In genomic region chr13:102678482-102678881, GRCm38 (mm10) we compare ENCODE assay signal across 8 mouse cellular contexts. TPM values are rescaled to one million over a fixed set of nuclear protein-coding genes. Genes with fewer than 3 reads are reported as not detected.
DNase-seq lines count a peak whose midpoint lies in the region; ATAC-seq and TF ChIP-seq lines count a peak whose summit lies in the region.

No protein-coding gene starts in this region.

- H3K27me3 ChIP-seq in limb, embryonic 11.5 days (ENCODE audit: control insufficient read depth, insufficient read depth, low read length), result no peaks in the 10 kb centered on the region
- H3K27me3 ChIP-seq in midbrain, postnatal 0 days (ENCODE audit: insufficient read depth, low read length), result no peaks in the 10 kb centered on the region

- H3K36me3 ChIP-seq in limb, embryonic 11.5 days (ENCODE audit: control insufficient read depth, insufficient read depth, low read length), result no peaks in the 10 kb centered on the region
- H3K36me3 ChIP-seq in midbrain, postnatal 0 days (ENCODE audit: insufficient read depth, low read length), result no peaks in the 10 kb centered on the region

- H3K9ac ChIP-seq in limb, embryonic 11.5 days (ENCODE audit: low read length), result no peak overlapping the region
- H3K9ac ChIP-seq in midbrain, postnatal 0 days (replicated peaks; ENCODE audit: low read length, poor library complexity, severe bottlenecking), result no peak overlapping the region

- ATAC-seq in limb, embryonic 11.5 days (ENCODE audit: insufficient number of reproducible peaks, low FRiP score, low TSS enrichment, low read depth), result no peak
- ATAC-seq in midbrain, postnatal 0 days (ENCODE audit: low FRiP score), result peak; percentile 65; the same call in 1 of the 2 replicates

- H3K4me1 ChIP-seq in limb, embryonic 11.5 days (ENCODE audit: control insufficient read depth, insufficient read depth, low read length), result no peaks in the 10 kb centered on the region
- H3K4me1 ChIP-seq in midbrain, postnatal 0 days (ENCODE audit: insufficient read depth, low read length), result no peaks in the 10 kb centered on the region

- no peak overlapping the region for H3K27ac ChIP-seq in gastrocnemius, adult 2 months
- no peak overlapping the region for H3K27ac ChIP-seq in limb, embryonic 11.5 days (replicated peaks; ENCODE audit: low read depth, low read length)
- no peak overlapping the region for H3K27ac ChIP-seq in midbrain, postnatal 0 days (ENCODE audit: low read depth, low read length)

- H3K9me3 ChIP-seq in limb, embryonic 11.5 days (ENCODE audit: control insufficient read depth, low read length), result no peaks in the 10 kb centered on the region
- H3K9me3 ChIP-seq in midbrain, postnatal 0 days (ENCODE audit: low read length), result no peaks in the 10 kb centered on the region

- no peak overlapping the region for H3K4me2 ChIP-seq in limb, embryonic 11.5 days (ENCODE audit: low read depth, severe bottlenecking)
- no peak overlapping the region for H3K4me2 ChIP-seq in midbrain, postnatal 0 days (ENCODE audit: low read depth, low read length, poor library complexity, severe bottlenecking)

- DNase-seq in urinary bladder, adult 18-20 months (ENCODE audit: low spot score in 2 of 2), result peak; percentile 30 to 49
- DNase-seq in urinary bladder, postnatal 10 days (ENCODE audit: low spot score), result no peak
- peak; percentile 63 to 81 for DNase-seq in cerebellum, postnatal 4 days (ENCODE audit: low spot score in 2 of 2)
- peak; percentile 71 for DNase-seq in gastrocnemius, adult 2 months
- peak; percentile 64 to 87 for DNase-seq in kidney, adult 8-10 months
- DNase-seq in limb, embryonic 11.5 days (ENCODE audit: low spot score), result peak; percentile 86
- DNase-seq in midbrain, postnatal 0 days (ENCODE audit: low spot score), result peak; percentile 87
- DNase-seq in spleen, postnatal 14 days (ENCODE audit: low spot score in 2 of 2), result peak; percentile 36 to 69

- WGBS in limb, embryonic 11.5 days, result 8% methylated on average over 2 of the region's 2 CpGs
- WGBS in midbrain, postnatal 0 days, result 9% methylated on average over 2 of the region's 2 CpGs

- peak; percentile 90; the same call in 1 of the 2 replicates for TF ChIP-seq CTCF in gastrocnemius, adult 2 months (IDR thresholded peaks at IDR 0.05)
- TF ChIP-seq CTCF in midbrain, postnatal 0 days (IDR thresholded peaks at IDR 0.05), result peak; percentile 98

- intact Hi-C loops in gastrocnemius, adult 2 months (cut with DNase I), result loop anchor here (1.0 to 10.0 kb wide), 3 partner anchors 66 to 966 kb away; no protein-coding TSS in a partner anchor

- no peak overlapping the region for H3K4me3 ChIP-seq in gastrocnemius, adult 2 months
- H3K4me3 ChIP-seq in limb, embryonic 11.5 days (ENCODE audit: low read depth, low read length), result no peak overlapping the region
- H3K4me3 ChIP-seq in midbrain, postnatal 0 days (ENCODE audit: low read depth, low read length), result no peak overlapping the region

RNA-seq across cellular contexts. Expression of gene Cd180, which starts 14.9 kb away (rescaled TPM):
- under 1 TPM; 0.08 to 0.13 TPM for total RNA-seq in gastrocnemius, adult 2 months (2021)
- 0.33 and 0.38 TPM in 2 replicates for polyA plus RNA-seq in limb, embryonic 11.5 days (2014; fragmentation: Nextera tagmentation; extraction: Ambion mirVana)
- total RNA-seq in midbrain, postnatal 0 days (2014; rRNA removed), result 1.3 and 3.2 TPM in 2 replicates
- polyA plus RNA-seq in midbrain, postnatal 0 days (2015; fragmentation: Nextera tagmentation; extraction: Ambion mirVana), result 0.58 and 0.60 TPM in 2 replicates
